In the genomic region with DNA sequence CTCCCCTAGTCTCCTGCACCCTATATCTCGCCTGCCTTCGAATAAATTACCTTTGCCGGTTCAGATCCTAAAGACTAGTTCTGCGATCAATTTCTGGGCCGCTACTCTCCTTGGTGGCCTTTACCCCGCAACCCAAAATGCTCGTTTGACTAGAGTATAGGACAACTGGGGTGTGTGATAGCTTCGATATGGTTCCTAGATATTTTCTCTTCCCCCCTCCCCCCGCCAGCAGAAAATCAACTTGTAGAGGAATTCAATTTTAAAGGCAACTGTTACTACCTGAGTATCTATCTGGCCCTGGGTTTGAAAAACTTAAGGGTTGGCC, we compare ENCODE assay signal across 16 mouse cellular contexts. TPM values are rescaled to one million over a fixed set of nuclear protein-coding genes. Genes with fewer than 3 reads are reported as not detected.
DNase-seq lines count a peak whose midpoint lies in the region; ATAC-seq and TF ChIP-seq lines count a peak whose summit lies in the region.
"Had no signal": no experiment of that assay in that cellular context is flagged by ENCODE, and none has a peak within 500 bp of the region (broad histone marks: within the 10 kb centered on the region; RNA-seq: fewer than 3 reads in every experiment).

No protein-coding gene starts in this region.

- H3K4me1 ChIP-seq in liver, embryonic 12.5 days: peaks cover 21% of the 10 kb centered on the region
- peaks cover 14% of the 10 kb centered on the region for H3K4me1 ChIP-seq in embryonic facial prominence, embryonic 14.5 days (ENCODE audit: control insufficient read depth, insufficient read depth, low read length)
- H3K4me1 ChIP-seq in limb, embryonic 15.5 days: peaks cover 48% of the 10 kb centered on the region

- H3K9ac ChIP-seq in liver, embryonic 12.5 days: no peak overlapping the region
- H3K9ac ChIP-seq in embryonic facial prominence, embryonic 14.5 days (ENCODE audit: low read depth, low read length): peak overlapping the region; percentile 92
- H3K9ac ChIP-seq in limb, embryonic 15.5 days: no peak overlapping the region
- H3K9ac ChIP-seq: liver, embryonic 13.5 days had no signal

- H3K27ac ChIP-seq in gastrocnemius, adult 2 months: no peak overlapping the region
- no peak overlapping the region for H3K27ac ChIP-seq in liver, embryonic 12.5 days
- H3K27ac ChIP-seq in embryonic facial prominence, embryonic 14.5 days (replicated peaks; ENCODE audit: low read depth, low read length): peak overlapping the region; percentile 82
- no peak overlapping the region for H3K27ac ChIP-seq in limb, embryonic 15.5 days
- H3K27ac ChIP-seq: liver, embryonic 13.5 days; macrophage had no signal

- peak overlapping the region; percentile 14; the same call in 1 of the 2 replicates for H3K4me2 ChIP-seq in liver, embryonic 12.5 days
- peak overlapping the region; percentile 78 for H3K4me2 ChIP-seq in embryonic facial prominence, embryonic 14.5 days (ENCODE audit: low read depth, low read length)
- peak overlapping the region; percentile 39 for H3K4me2 ChIP-seq in limb, embryonic 15.5 days
- H3K4me2 ChIP-seq: liver, embryonic 13.5 days had no signal

- no peak for ATAC-seq in liver, embryonic 12.5 days
- ATAC-seq in embryonic facial prominence, embryonic 14.5 days (ENCODE audit: low read depth): no peak
- no peak for ATAC-seq in limb, embryonic 15.5 days (ENCODE audit: insufficient number of reproducible peaks, low FRiP score, low TSS enrichment, low read depth)

- no peaks in the 10 kb centered on the region for H3K36me3 ChIP-seq in liver, embryonic 12.5 days
- H3K36me3 ChIP-seq in embryonic facial prominence, embryonic 14.5 days (ENCODE audit: control insufficient read depth, insufficient read depth, low read length): no peaks in the 10 kb centered on the region
- H3K36me3 ChIP-seq in limb, embryonic 15.5 days: no peaks in the 10 kb centered on the region
- H3K36me3 ChIP-seq: liver, embryonic 13.5 days had no signal

- no peaks in the 10 kb centered on the region for H3K9me3 ChIP-seq in liver, embryonic 12.5 days (replicated peaks)
- H3K9me3 ChIP-seq in embryonic facial prominence, embryonic 14.5 days (ENCODE audit: control insufficient read depth, low read length): peaks cover 5% of the 10 kb centered on the region; the same call in 1 of the 2 replicates
- no peaks in the 10 kb centered on the region for H3K9me3 ChIP-seq in limb, embryonic 15.5 days
- H3K9me3 ChIP-seq: liver, embryonic 13.5 days had no signal

- no peak for DNase-seq in gastrocnemius, adult 2 months
- no peak for DNase-seq in gastrocnemius, postnatal 4 days (ENCODE audit: low spot score in 2 of 2)
- DNase-seq in liver: no peak
- no peak for DNase-seq in embryonic facial prominence, embryonic 14.5 days (ENCODE audit: low spot score)
- DNase-seq in left cerebral cortex, postnatal 10 days (ENCODE audit: extremely low spot score in 1 of 2, low spot score in 2 of 2): no peak
- no peak for DNase-seq in adrenal gland, adult 18-20 months (ENCODE audit: low spot score in 2 of 2)
- DNase-seq: B cell, adult 2 months; cerebellum, adult 8-10 months; liver, embryonic 13.5 days; right cerebral cortex, adult 18-20 months; thymus, adult 2 months had no signal

- intact Hi-C loops in gastrocnemius, adult 2 months (cut with DNase I): no loop called here
- intact Hi-C loops in left cerebral cortex, postnatal 10 days (cut with DNase I): loop anchor here (5.0 kb wide), 2 partner anchors 210 to 260 kb away; a partner anchor contains a TSS

- under 1% methylated on average over 9 of the region's 9 CpGs for WGBS in liver, embryonic 12.5 days (ENCODE audit: insufficient replicate concordance)
- WGBS in embryonic facial prominence, embryonic 14.5 days: 6% methylated on average over 9 of the region's 9 CpGs
- WGBS in limb, embryonic 15.5 days: 5% methylated on average over 9 of the region's 9 CpGs

- no peak for TF ChIP-seq CTCF in gastrocnemius, adult 2 months (IDR thresholded peaks at IDR 0.05)

- H3K27me3 ChIP-seq in liver, embryonic 12.5 days (replicated peaks): peaks cover 99% of the 10 kb centered on the region
- peaks cover 88% of the 10 kb centered on the region for H3K27me3 ChIP-seq in embryonic facial prominence, embryonic 14.5 days (replicated peaks; ENCODE audit: control insufficient read depth, insufficient read depth, low read length)
- peaks cover 95% of the 10 kb centered on the region for H3K27me3 ChIP-seq in limb, embryonic 15.5 days

- peak overlapping the region; percentile 55 for H3K4me3 ChIP-seq in gastrocnemius, adult 2 months
- no peak overlapping the region for H3K4me3 ChIP-seq in liver, embryonic 12.5 days
- peak overlapping the region; percentile 68 for H3K4me3 ChIP-seq in embryonic facial prominence, embryonic 14.5 days (ENCODE audit: low read depth, low read length)
- H3K4me3 ChIP-seq in limb, embryonic 15.5 days: peak overlapping the region; percentile 57
- H3K4me3 ChIP-seq: liver, embryonic 13.5 days had no signal

RNA-seq across cellular contexts. Expression of a gene that starts 3.2 kb away (rescaled TPM):
- total RNA-seq in gastrocnemius, adult 2 months (2021): 1 to 10 TPM; 1.7 to 2.2 TPM
- 1 to 10 TPM; 4.0 to 5.1 TPM for total RNA-seq in gastrocnemius, postnatal 4 days (2021)
- 0.51 and 0.63 TPM in 2 replicates for polyA plus RNA-seq in liver, embryonic 12.5 days (2016; fragmentation: Nextera tagmentation; extraction: Ambion mirVana)
- polyA plus RNA-seq in embryonic facial prominence, embryonic 14.5 days (2014; fragmentation: Nextera tagmentation; extraction: Ambion mirVana): 73.2 and 82.9 TPM in 2 replicates
- polyA plus RNA-seq in limb, embryonic 15.5 days (2015; fragmentation: Nextera tagmentation; extraction: Ambion mirVana): 137 and 155 TPM in 2 replicates
- 1 to 10 TPM; 2.6 to 3.4 TPM for total RNA-seq in left cerebral cortex, postnatal 10 days (2021)
- 1 to 10 TPM; 1.1 to 2.1 TPM for total RNA-seq in adrenal gland, adult 18-20 months (2021)
- total RNA-seq: hematopoietic stem cell, adult 5-6 weeks; MEL had no signal
- polyA plus RNA-seq: macrophage had no signal

Comparison
In these comparisons a context has a peak if more than half of its experiments do, and no peak if none do; other contexts are left out.
1. H3K4me2 ChIP-seq: peak in every context shown above with its lines; median percentile 78 in embryonic facial prominence, embryonic 14.5 days; 39 in limb, embryonic 15.5 days; 14 in liver, embryonic 12.5 days.